Mouse (Mus musculus): Measurements from ENCODE around the gene Tnfsf10. TPM values are rescaled to one million over a fixed set of nuclear protein-coding genes. Genes with fewer than 3 reads are reported as not detected.

Gene Tnfsf10
- polyA plus RNA-seq, 1 experiment from 2014 or later = 0.07 TPM

DNA sequence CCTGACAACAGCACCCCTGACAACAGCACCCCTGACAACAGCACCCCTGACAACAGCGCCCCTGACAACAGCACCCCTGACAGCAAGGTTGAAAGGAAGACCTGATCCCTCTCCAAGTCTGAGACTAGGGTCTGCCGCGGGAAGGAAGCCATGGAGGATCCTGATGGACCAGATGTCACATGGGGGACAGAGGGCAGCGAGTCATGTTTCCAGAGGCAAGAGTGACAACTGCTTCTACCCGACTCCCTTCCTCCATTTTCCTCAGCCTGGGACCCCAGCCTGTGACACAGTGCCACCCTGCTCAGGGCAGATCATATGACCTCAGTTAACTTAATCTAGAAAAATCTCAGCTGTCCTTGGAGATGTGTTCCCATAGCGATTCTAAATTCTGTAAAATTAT lies 25.6 kb downstream of the Tnfsf10 start:
- no peak overlapping the region for H3K4me3 ChIP-seq (ENCODE audit: low read depth, low read length)
- peak; percentile 49 for ATAC-seq (ENCODE audit: low read depth)
- H3K36me3 ChIP-seq (ENCODE audit: control insufficient read depth, insufficient read depth, low read length) = no peaks in the 10 kb centered on the region
- no peak overlapping the region for H3K9ac ChIP-seq (replicated peaks; ENCODE audit: low read depth, low read length)
- H3K4me2 ChIP-seq (ENCODE audit: low read depth, low read length) = no peak overlapping the region
- no peaks in the 10 kb centered on the region for H3K4me1 ChIP-seq (ENCODE audit: control insufficient read depth, insufficient read depth, low read length)
- WGBS = 51% methylated on average over 6 of the region's 6 CpGs
- no peak overlapping the region for H3K27ac ChIP-seq (ENCODE audit: low read depth, low read length)
- H3K9me3 ChIP-seq (ENCODE audit: control insufficient read depth, low read length) = no peaks in the 10 kb centered on the region
- no peaks in the 10 kb centered on the region for H3K27me3 ChIP-seq (ENCODE audit: control insufficient read depth, insufficient read depth, low read length)

DNA sequence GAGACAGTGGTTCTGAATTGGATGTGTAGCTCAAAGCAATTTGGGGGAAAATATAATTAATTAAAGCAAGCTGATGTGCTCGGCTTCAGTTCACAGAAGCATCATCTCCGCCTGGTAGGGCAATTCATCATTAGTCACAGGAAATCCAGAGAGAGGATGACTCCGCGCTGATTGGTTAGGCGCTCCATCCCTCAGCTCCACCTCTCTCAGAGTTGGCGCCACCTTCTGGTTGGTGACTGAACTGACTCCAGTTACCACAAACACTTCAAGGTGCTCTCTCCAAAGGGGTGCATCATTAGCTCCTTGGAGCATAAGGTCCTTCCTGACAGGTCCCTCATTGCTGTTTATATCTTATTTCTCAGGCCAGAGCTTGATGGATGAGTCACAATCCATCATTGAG lies 28.7 kb downstream of the Tnfsf10 start:
- Histone ChIP-seq H3K4me2 (ENCODE audit: low read depth, low read length) (no peak overlapping the region), H3K9me3 (ENCODE audit: control insufficient read depth, low read length) (no peaks in the 10 kb centered on the region), H3K4me1 (ENCODE audit: control insufficient read depth, insufficient read depth, low read length) (no peaks in the 10 kb centered on the region), H3K36me3 (ENCODE audit: control insufficient read depth, insufficient read depth, low read length) (no peaks in the 10 kb centered on the region), H3K9ac (replicated peaks; ENCODE audit: low read depth, low read length) (no peak overlapping the region), H3K27ac (ENCODE audit: low read depth, low read length) (no peak overlapping the region), H3K4me3 (ENCODE audit: low read depth, low read length) (no peak overlapping the region), H3K27me3 (ENCODE audit: control insufficient read depth, insufficient read depth, low read length) (no peaks in the 10 kb centered on the region)
- WGBS = 47% methylated on average over 6 of the region's 6 CpGs
- ATAC-seq (ENCODE audit: low read depth) = no peak

DNA sequence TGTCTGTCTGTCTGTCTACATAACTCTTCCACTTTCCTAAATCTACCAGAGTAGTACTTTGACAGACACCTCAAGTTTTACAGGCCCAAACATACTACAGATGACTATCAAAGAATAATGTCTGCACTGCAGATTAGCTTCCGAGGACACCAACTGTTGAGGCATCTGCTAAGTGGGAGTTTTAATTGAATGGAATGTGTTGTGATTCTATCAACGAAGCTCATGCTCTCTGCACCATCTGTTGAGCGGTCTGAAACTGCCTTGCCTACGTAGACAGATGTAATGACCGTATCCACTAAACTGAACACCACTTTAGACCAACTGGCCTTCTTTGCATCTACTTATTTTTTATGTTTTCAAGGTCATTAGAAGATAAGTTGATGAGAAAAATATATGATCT lies 31.6 kb downstream of the Tnfsf10 start:
- Histone ChIP-seq H3K36me3 (ENCODE audit: control insufficient read depth, insufficient read depth, low read length) (no peaks in the 10 kb centered on the region), H3K27me3 (ENCODE audit: control insufficient read depth, insufficient read depth, low read length) (no peaks in the 10 kb centered on the region), H3K4me1 (ENCODE audit: control insufficient read depth, insufficient read depth, low read length) (no peaks in the 10 kb centered on the region), H3K27ac (ENCODE audit: low read depth, low read length) (no peak overlapping the region), H3K4me3 (ENCODE audit: low read depth, low read length) (no peak overlapping the region), H3K9ac (replicated peaks; ENCODE audit: low read depth, low read length) (no peak overlapping the region), H3K4me2 (ENCODE audit: low read depth, low read length) (no peak overlapping the region), H3K9me3 (ENCODE audit: control insufficient read depth, low read length) (no peaks in the 10 kb centered on the region)
- ATAC-seq (ENCODE audit: low read depth) = no peak
- 65% methylated on average over 5 of the region's 5 CpGs for WGBS

DNA sequence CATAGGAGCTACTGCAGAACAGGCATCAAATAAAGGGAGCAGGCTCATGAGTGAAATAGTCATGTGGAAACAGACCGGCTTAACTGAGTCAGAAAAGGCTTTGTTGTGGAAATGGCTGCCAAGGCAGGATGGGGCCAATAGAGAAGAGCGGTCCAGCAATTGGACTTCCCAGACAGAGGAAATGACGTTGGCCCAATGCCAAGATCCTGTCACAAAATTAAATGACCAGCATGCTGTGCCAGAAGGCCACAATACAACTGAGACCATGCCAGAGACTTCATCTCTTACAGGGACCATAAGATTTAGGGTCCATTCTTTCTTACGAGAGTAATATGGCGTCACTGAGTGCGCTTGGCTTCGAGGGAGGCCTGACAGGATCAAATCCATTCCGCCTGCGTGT lies 34.3 kb downstream of the Tnfsf10 start:
- WGBS = 38% methylated on average over 9 of the region's 9 CpGs

DNA sequence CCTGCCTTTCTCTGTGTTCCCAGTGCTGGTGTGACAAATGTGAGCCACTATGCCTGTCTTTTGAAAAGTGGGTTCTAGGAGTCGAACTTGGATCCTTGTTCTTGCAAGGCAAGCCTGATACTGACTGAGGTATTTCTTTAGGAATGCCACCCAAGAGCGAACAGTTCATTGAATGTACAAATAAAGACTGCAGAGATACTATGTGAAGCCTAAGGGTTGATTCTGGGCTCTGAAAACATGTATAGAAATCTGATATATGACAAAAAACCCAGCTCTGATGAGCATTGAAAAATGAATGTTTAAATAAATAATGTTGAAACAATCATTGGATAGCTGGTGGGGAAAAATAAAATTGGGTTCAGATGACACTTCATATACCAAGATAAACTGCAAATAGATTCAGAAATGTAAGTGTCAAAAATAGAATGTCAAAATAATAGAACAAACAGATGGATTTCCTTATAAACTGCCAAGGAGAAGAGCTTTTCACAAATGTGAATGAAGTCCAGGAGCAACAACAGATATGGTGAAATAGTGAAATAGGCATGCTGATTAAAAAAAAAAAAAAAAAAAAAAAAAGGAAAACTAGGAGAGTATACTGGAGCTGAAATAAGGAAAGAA lies 42.4 kb downstream of the Tnfsf10 start:
- H3K36me3 ChIP-seq (ENCODE audit: control insufficient read depth, insufficient read depth, low read length) = no peaks in the 10 kb centered on the region
- ATAC-seq (ENCODE audit: low read depth) = no peak
- no peak overlapping the region for H3K4me2 ChIP-seq (ENCODE audit: low read depth, low read length)
- H3K4me3 ChIP-seq (ENCODE audit: low read depth, low read length) = no peak overlapping the region
- H3K4me1 ChIP-seq (ENCODE audit: control insufficient read depth, insufficient read depth, low read length) = no peaks in the 10 kb centered on the region
- no peak overlapping the region for H3K27ac ChIP-seq (ENCODE audit: low read depth, low read length)
- WGBS = 90% methylated on average over 2 of the region's 2 CpGs
- no peak overlapping the region for H3K9ac ChIP-seq (replicated peaks; ENCODE audit: low read depth, low read length)
- H3K27me3 ChIP-seq (ENCODE audit: control insufficient read depth, insufficient read depth, low read length) = no peaks in the 10 kb centered on the region
- H3K9me3 ChIP-seq (ENCODE audit: control insufficient read depth, low read length) = no peaks in the 10 kb centered on the region

More for the DNA sequence above, 34.3 kb downstream of the Tnfsf10 start:
- no peaks in the 10 kb centered on the region for H3K4me1 ChIP-seq (ENCODE audit: control insufficient read depth, insufficient read depth, low read length)
- H3K9me3 ChIP-seq (ENCODE audit: control insufficient read depth, low read length) = no peaks in the 10 kb centered on the region
- H3K4me2 ChIP-seq (ENCODE audit: low read depth, low read length) = no peak overlapping the region
- no peak overlapping the region for H3K4me3 ChIP-seq (ENCODE audit: low read depth, low read length)
- peak; percentile 89 for ATAC-seq (ENCODE audit: low read depth)
- no peaks in the 10 kb centered on the region for H3K27me3 ChIP-seq (ENCODE audit: control insufficient read depth, insufficient read depth, low read length)
- H3K36me3 ChIP-seq (ENCODE audit: control insufficient read depth, insufficient read depth, low read length) = no peaks in the 10 kb centered on the region
- H3K9ac ChIP-seq (replicated peaks; ENCODE audit: low read depth, low read length) = no peak overlapping the region
- no peak overlapping the region for H3K27ac ChIP-seq (ENCODE audit: low read depth, low read length)

DNA sequence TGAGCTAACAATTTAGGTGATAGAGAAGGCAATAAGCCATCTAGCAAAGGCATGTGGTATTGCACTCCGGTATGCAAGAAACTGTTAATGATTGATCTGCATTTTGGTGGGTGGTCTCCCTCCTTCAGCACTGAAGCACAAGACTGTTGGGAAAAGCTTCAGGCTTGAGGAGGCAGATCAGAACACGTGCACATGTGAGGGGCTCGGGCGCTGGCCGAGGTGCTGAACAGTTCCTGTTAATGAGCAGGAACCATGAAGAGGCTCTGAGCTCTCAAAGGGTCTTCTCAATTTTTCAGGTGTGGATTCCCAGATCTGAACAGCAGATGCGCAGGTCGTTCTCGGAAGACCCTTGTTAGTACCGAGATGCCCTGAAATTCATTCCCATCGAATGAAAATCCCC lies 53.3 kb downstream of the Tnfsf10 start:
- no peak overlapping the region for H3K4me2 ChIP-seq (ENCODE audit: low read depth, low read length)
- H3K9ac ChIP-seq (replicated peaks; ENCODE audit: low read depth, low read length) = no peak overlapping the region
- H3K36me3 ChIP-seq (ENCODE audit: control insufficient read depth, insufficient read depth, low read length) = no peaks in the 10 kb centered on the region
- no peak for ATAC-seq (ENCODE audit: low read depth)
- H3K4me3 ChIP-seq (ENCODE audit: low read depth, low read length) = no peak overlapping the region
- peaks cover 32% of the 10 kb centered on the region for H3K27me3 ChIP-seq (ENCODE audit: control insufficient read depth, insufficient read depth, low read length)
- no peaks in the 10 kb centered on the region; the same call in 1 of the 2 replicates for H3K4me1 ChIP-seq (ENCODE audit: control insufficient read depth, insufficient read depth, low read length)
- 5% methylated on average over 10 of the region's 10 CpGs for WGBS
- H3K9me3 ChIP-seq (ENCODE audit: control insufficient read depth, low read length) = no peaks in the 10 kb centered on the region
- no peak overlapping the region for H3K27ac ChIP-seq (ENCODE audit: low read depth, low read length)

DNA sequence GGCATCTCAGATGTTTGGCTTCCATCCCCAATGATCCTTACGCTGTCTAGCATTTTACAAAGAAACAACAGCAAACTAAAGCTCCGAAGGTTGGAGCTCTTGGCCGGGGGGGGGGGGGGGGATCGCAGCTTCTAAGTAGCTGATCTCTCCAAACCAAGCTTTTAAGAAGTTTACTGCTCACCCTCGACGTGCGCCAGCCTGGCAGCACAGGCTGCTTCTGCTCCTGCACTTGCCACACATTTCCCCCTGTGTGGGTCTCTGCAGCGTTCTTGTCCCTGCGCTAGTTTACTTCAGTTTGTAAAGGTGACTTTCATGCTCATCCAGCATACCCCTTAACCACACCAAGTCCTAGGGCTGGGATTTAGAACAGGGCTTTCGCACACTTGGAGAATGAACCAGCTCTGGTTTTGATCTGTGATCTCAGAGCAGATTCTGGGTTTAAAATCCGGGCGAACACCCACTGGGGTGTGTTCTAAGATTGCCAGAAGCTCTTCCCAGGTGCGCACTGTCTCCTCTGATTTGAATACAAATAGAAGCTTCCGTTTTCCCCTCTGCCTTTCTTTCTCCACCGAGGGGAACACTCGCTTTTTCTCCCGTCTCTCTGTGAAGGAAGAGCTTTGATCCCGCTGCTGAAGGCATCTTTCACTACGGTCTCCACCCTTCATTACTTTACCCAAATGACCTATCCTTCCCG lies 53.9 kb downstream of the Tnfsf10 start:
- no peak for ATAC-seq (ENCODE audit: low read depth)
- Histone ChIP-seq H3K27me3 (ENCODE audit: control insufficient read depth, insufficient read depth, low read length) (peaks cover 32% of the 10 kb centered on the region), H3K27ac (ENCODE audit: low read depth, low read length) (no peak overlapping the region), H3K4me3 (ENCODE audit: low read depth, low read length) (peak overlapping the region; percentile 40), H3K36me3 (ENCODE audit: control insufficient read depth, insufficient read depth, low read length) (no peaks in the 10 kb centered on the region), H3K4me2 (ENCODE audit: low read depth, low read length) (peak overlapping the region; percentile 96), H3K4me1 (ENCODE audit: control insufficient read depth, insufficient read depth, low read length) (no peaks in the 10 kb centered on the region; the same call in 1 of the 2 replicates), H3K9ac (replicated peaks; ENCODE audit: low read depth, low read length) (0 out of 2 replicates have a peak overlapping the region, but pooled peaks have one; percentile 16), H3K9me3 (ENCODE audit: control insufficient read depth, low read length) (no peaks in the 10 kb centered on the region)
- 4% methylated on average over 20 of the region's 20 CpGs for WGBS

DNA sequence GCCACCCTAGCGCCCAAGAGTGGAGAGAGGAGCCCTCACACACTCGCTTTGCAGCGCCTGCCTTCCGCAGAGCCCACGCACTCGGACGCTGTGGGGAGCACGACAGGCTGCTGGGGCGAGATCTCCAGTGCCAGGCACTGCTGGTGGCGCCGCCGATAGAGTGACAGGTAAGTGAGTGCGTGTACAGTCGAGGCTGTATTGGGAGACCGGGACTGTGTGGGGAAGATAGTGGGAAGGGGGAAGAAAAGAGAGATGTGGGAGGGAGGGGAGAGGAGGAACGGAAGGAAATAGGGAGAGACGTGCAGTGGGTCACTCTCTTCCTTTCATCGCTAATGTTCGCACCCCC lies 54.4 kb downstream of the Tnfsf10 start, which contains the start of gene Ghsr:
Gene Ghsr, plus strand, starts transcription at position 76 of the 346 bp plus-strand sequence.
- ATAC-seq (ENCODE audit: low read depth) = peak; percentile 67
- Histone ChIP-seq H3K4me2 (ENCODE audit: low read depth, low read length) (peak within 1 kb of the TSS; percentile 96), H3K4me1 (ENCODE audit: control insufficient read depth, insufficient read depth, low read length) (no peaks in the 10 kb centered on the region; the same call in 1 of the 2 replicates), H3K9ac (replicated peaks; ENCODE audit: low read depth, low read length) (peak within 1 kb of the TSS; percentile 32; the same call in 1 of the 2 replicates), H3K4me3 (ENCODE audit: low read depth, low read length) (peak within 1 kb of the TSS; percentile 40), H3K9me3 (ENCODE audit: control insufficient read depth, low read length) (no peaks in the 10 kb centered on the region), H3K36me3 (ENCODE audit: control insufficient read depth, insufficient read depth, low read length) (no peaks in the 10 kb centered on the region), H3K27me3 (ENCODE audit: control insufficient read depth, insufficient read depth, low read length) (peaks cover 32% of the 10 kb centered on the region), H3K27ac (ENCODE audit: low read depth, low read length) (no peak within 1 kb of the TSS)
- WGBS = under 1% methylated on average over 15 of the region's 19 CpGs

All from neural tube, embryonic 14.5 days (tissue).